Mouse (Mus musculus) limb, embryonic 13.5 days (tissue): ENCODE results near the gene Slc25a35. TPM values are rescaled to one million over a fixed set of nuclear protein-coding genes. Genes with fewer than 3 reads are reported as not detected.
"Not testable (repeated sequence)": the region's sequence is repeated elsewhere in the genome, so short reads cannot be mapped to it uniquely, and the experiment has no call there.

ENCODE experiments used
- ATAC-seq: fragments of 200-750 bp; cut with Nextera tagmentation; 2 replicates; pipeline ENCODE4 v1.8.0; 2017; ENCODE audit warnings: low read depth, moderate number of reproducible peaks, moderate TSS enrichment; ENCODE audit not compliant: low FRiP score
- H3K27ac ChIP-seq: fragments of 300-500 bp; sonication (generic); 2 replicates; pipeline ENCODE4 v1.5.1; 2015; ENCODE audit warnings: inconsistent platforms, mild to moderate bottlenecking, moderate library complexity
- H3K27me3 ChIP-seq: fragments of 300-500 bp; sonication (generic); 2 replicates; pipeline ENCODE4 v1.6.1; 2015; ENCODE audit warnings: mild to moderate bottlenecking, inconsistent platforms
- H3K36me3 ChIP-seq: fragments of 300-500 bp; sonication (generic); 2 replicates; pipeline ENCODE4 v1.6.1; 2015; ENCODE audit warnings: inconsistent platforms, mild to moderate bottlenecking, moderate library complexity
- H3K4me1 ChIP-seq: fragments of 300-500 bp; sonication (generic); 2 replicates; pipeline ENCODE4 v1.6.1; 2015; ENCODE audit warnings: inconsistent platforms
- H3K4me2 ChIP-seq: fragments of 300-500 bp; sonication (generic); replicated peaks from 2 replicates; pipeline ENCODE4 v1.6.1; 2015; ENCODE audit warnings: inconsistent platforms, mild to moderate bottlenecking, moderate library complexity
- H3K4me3 ChIP-seq: fragments of 300-500 bp; sonication (generic); 2 replicates; pipeline ENCODE4 v1.5.1; 2015; ENCODE audit warnings: moderate library complexity, mild to moderate bottlenecking, inconsistent platforms
- H3K9ac ChIP-seq: fragments of 300-500 bp; sonication (generic); 2 replicates; pipeline ENCODE4 v1.6.1; 2015; ENCODE audit warnings: mild to moderate bottlenecking, inconsistent platforms
- H3K9me3 ChIP-seq: fragments of 300-500 bp; sonication (generic); 2 replicates; pipeline ENCODE4 v1.6.1; 2016; ENCODE audit warnings: inconsistent platforms
- WGBS: fragments of 180-500 bp; shearing (Covaris S2); methylation state at CpG from one replicate; pipeline ENCODE4 v1.1.7; 2015; 5-methylcytosine and 5-hydroxymethylcytosine counted together
- polyA plus RNA-seq: library from polyadenylated mRNA; unstranded; fragments of >200 nt; fragmentation: Nextera tagmentation; extraction: Ambion mirVana; gene quantifications from 2 replicates; pipeline ENCODE4 v1.2.1, GENCODE M21; 2015

Gene Slc25a35
- polyA plus RNA-seq, 1 experiment from 2014 or later: 2.4 TPM

GRCm38 (mm10) chr11:68987365-68987882 is 19.5 kb downstream of the Slc25a35 start:
- WGBS: 88% methylated on average over 11 of the region's 11 CpGs
- no peak for ATAC-seq
- H3K9ac ChIP-seq: no peak overlapping the region
- H3K4me3 ChIP-seq: no peak overlapping the region
- H3K27ac ChIP-seq: no peak overlapping the region
- no peaks in the 10 kb centered on the region for H3K9me3 ChIP-seq
- no peak overlapping the region for H3K4me2 ChIP-seq
- H3K27me3 ChIP-seq: no peaks in the 10 kb centered on the region
- H3K4me1 ChIP-seq: no peaks in the 10 kb centered on the region
- peaks cover 65% of the 10 kb centered on the region for H3K36me3 ChIP-seq

DNA sequence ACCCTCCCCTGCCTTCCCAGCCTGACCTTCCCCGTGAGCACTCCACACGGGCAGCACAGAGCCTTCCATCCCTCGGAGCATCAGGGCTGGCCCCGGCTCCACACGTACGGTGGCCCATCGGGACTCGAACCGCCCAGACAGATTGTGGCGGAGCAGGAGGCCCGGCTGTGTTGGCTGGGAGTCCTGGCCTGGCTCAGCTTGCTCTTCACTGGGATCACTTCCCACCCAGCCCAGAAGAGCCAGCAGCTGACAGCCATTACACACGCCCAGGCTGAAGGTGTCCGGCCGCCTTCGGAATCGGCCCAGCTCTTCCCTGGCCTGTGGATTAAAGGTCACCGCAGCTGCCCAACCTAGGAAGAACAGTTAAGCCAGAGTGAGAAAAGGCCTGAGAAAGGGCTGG is 20.4 kb downstream of the Slc25a35 start:
- no peak for ATAC-seq
- Histone ChIP-seq H3K27me3 (no peaks in the 10 kb centered on the region), H3K4me3 (no peak overlapping the region), H3K9me3 (no peaks in the 10 kb centered on the region), H3K4me2 (no peak overlapping the region), H3K4me1 (no peaks in the 10 kb centered on the region), H3K9ac (no peak overlapping the region), H3K27ac (no peak overlapping the region), H3K36me3 (peaks cover 74% of the 10 kb centered on the region)
- 93% methylated on average over 17 of the region's 17 CpGs for WGBS

- Histone ChIP-seq H3K36me3 (peaks cover 97% of the 10 kb centered on the region), H3K4me2 (no peak overlapping the region), H3K9me3 (no peaks in the 10 kb centered on the region), H3K27me3 (no peaks in the 10 kb centered on the region), H3K4me3 (no peak overlapping the region), H3K9ac (no peak overlapping the region), H3K4me1 (no peaks in the 10 kb centered on the region), H3K27ac (no peak overlapping the region)
- no peak for ATAC-seq
- 94% methylated on average over 7 of the region's 7 CpGs for WGBS
These were observed 25.2 kb downstream of the Slc25a35 start for GRCm38 (mm10) chr11:68993122-68993521.

- no peak overlapping the region for H3K4me2 ChIP-seq
- H3K4me1 ChIP-seq: no peaks in the 10 kb centered on the region
- no peak overlapping the region for H3K9ac ChIP-seq
- no peak for ATAC-seq
- H3K27me3 ChIP-seq: no peaks in the 10 kb centered on the region
- no peak overlapping the region for H3K4me3 ChIP-seq
- H3K27ac ChIP-seq: no peak overlapping the region
- no peaks in the 10 kb centered on the region for H3K9me3 ChIP-seq
- WGBS: 95% methylated on average over 3 of the region's 3 CpGs
- peaks cover 97% of the 10 kb centered on the region for H3K36me3 ChIP-seq
These were observed 26.4 kb downstream of the Slc25a35 start for GRCm38 (mm10) chr11:68994377-68994776.

DNA sequence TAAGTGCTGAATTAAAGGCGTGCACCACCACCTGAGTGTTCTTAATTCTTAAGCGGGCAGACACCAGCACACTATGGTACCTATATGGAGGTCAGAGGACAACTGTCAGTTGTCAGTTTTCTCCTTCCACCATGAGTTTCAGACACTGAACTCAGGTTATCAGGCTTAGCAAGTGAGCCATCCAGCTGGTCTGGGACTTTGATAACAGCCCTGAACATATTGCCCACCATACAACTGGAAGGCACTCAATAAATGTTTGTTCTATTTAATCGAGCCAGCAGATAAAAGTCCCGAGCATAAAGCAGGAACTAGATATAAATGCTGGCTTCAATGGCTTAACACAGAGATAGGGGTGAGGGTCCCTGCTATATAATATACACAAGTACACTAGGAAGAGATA is 29.1 kb downstream of the Slc25a35 start:
- Histone ChIP-seq H3K27ac (no peak overlapping the region), H3K9ac (no peak overlapping the region), H3K27me3 (no peaks in the 10 kb centered on the region), H3K4me2 (no peak overlapping the region), H3K4me3 (no peak overlapping the region), H3K4me1 (no peaks in the 10 kb centered on the region), H3K36me3 (peaks cover 97% of the 10 kb centered on the region), H3K9me3 (no peaks in the 10 kb centered on the region)
- ATAC-seq: no peak
- WGBS: 95% methylated on average over 4 of the region's 4 CpGs

GRCm38 (mm10) chr11:69002782-69003181 is 34.9 kb downstream of the Slc25a35 start:
- ATAC-seq: not testable (repeated sequence)
- H3K36me3 ChIP-seq: peaks cover 58% of the 10 kb centered on the region

GRCm38 (mm10) chr11:69003592-69003991 is 35.7 kb downstream of the Slc25a35 start:
- Histone ChIP-seq H3K9me3 (no peaks in the 10 kb centered on the region), H3K9ac (no peak overlapping the region), H3K27ac (no peak overlapping the region), H3K4me2 (no peak overlapping the region), H3K27me3 (no peaks in the 10 kb centered on the region), H3K4me1 (peaks cover 11% of the 10 kb centered on the region), H3K36me3 (peaks cover 50% of the 10 kb centered on the region), H3K4me3 (no peak overlapping the region)
- WGBS: 57% methylated on average over 4 of the region's 4 CpGs
- ATAC-seq: no peak

More at GRCm38 (mm10) chr11:69002782-69003181, 34.9 kb downstream of the Slc25a35 start:
- H3K27ac ChIP-seq, H3K9me3 ChIP-seq, H3K4me2 ChIP-seq, H3K4me1 ChIP-seq, H3K27me3 ChIP-seq, H3K4me3 ChIP-seq: not testable (repeated sequence)
- WGBS: 94% methylated on average over 4 of the region's 4 CpGs
- 0 out of 2 replicates have a peak overlapping the region, but pooled peaks have one; percentile 19 for H3K9ac ChIP-seq

GRCm38 (mm10) chr11:69005193-69005592 is 37.3 kb downstream of the Slc25a35 start:
- Histone ChIP-seq H3K9me3 (no peaks in the 10 kb centered on the region), H3K27ac (no peak overlapping the region), H3K27me3 (no peaks in the 10 kb centered on the region), H3K9ac (no peak overlapping the region), H3K4me2 (no peak overlapping the region), H3K36me3 (peaks cover 34% of the 10 kb centered on the region), H3K4me3 (no peak overlapping the region), H3K4me1 (peaks cover 11% of the 10 kb centered on the region)
- 87% methylated on average over 7 of the region's 7 CpGs for WGBS
- no peak for ATAC-seq

GRCm38 (mm10) chr11:69006575-69006974 is 38.6 kb downstream of the Slc25a35 start:
- not testable (repeated sequence) for H3K4me3 ChIP-seq, H3K27me3 ChIP-seq, H3K9me3 ChIP-seq, ATAC-seq, H3K9ac ChIP-seq, H3K27ac ChIP-seq, H3K4me2 ChIP-seq
- Histone ChIP-seq H3K36me3 (peaks cover 20% of the 10 kb centered on the region), H3K4me1 (peaks cover 17% of the 10 kb centered on the region)

DNA sequence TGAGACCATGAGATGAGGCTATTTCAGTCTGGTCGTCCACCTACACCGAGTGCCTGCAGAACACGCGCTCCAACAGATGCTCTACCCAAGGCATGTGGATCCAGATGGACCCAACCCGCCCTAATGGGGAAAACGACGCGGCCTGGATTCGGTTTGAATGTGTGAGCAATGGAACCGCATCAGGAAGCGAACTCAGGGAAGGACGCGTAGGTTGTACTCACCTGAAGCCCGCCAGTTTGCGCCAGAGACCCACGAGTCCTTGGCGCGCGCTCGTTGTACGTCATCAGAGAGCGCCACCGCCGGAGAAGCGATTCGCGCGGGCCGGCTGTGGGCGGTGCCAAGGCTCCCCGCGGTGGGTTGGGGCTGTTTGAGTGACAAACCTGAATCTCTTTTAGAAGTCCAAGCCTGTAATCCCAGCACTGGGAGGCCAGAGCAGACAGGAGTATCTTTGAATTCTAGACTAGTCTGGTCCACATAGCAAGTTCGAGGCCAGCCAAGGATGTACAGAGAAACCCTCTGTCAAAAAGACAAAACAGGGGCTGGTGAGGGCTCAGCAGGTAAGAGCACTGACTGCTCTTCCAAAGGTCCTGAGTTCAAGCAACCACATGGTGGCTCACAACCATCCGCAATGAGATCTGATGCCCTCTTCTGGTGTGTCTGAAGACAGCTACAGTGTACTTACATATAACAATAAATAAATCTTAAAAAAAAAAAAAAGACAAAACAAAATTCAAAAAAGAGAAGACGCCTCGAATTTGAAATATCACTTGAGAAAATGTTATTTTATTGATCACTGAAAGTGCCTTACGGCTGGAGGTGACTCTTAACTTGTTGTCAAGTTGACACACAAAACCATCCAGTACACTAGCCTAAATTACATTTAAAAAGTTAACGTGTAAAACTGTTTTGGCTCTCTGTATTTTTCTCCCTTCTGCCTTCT is 40.5 kb downstream of the Slc25a35 start, which contains the start of gene Pfas:
TSS of gene Pfas (minus strand) at position 279 of the 940 bp plus-strand sequence.
- Histone ChIP-seq H3K36me3 (peaks cover 2% of the 10 kb centered on the region), H3K4me1 (peaks cover 18% of the 10 kb centered on the region), H3K27ac (peak within 1 kb of the TSS; percentile 73), H3K9ac (peak within 1 kb of the TSS; percentile 78), H3K4me2 (peak within 1 kb of the TSS; percentile 64), H3K9me3 (no peaks in the 10 kb centered on the region), H3K27me3 (no peaks in the 10 kb centered on the region), H3K4me3 (peak within 1 kb of the TSS; percentile 74)
- ATAC-seq: peak; percentile 89
- 10% methylated on average over 38 of the region's 38 CpGs for WGBS

- H3K9ac ChIP-seq: no peak overlapping the region
- H3K4me1 ChIP-seq: peaks cover 18% of the 10 kb centered on the region
- H3K27ac ChIP-seq: no peak overlapping the region
- H3K4me2 ChIP-seq: no peak overlapping the region
- H3K27me3 ChIP-seq: no peaks in the 10 kb centered on the region
- ATAC-seq: no peak
- no peaks in the 10 kb centered on the region for H3K36me3 ChIP-seq
- WGBS: 90% methylated on average over 1 of the region's 1 CpGs
- H3K4me3 ChIP-seq: no peak overlapping the region
- no peaks in the 10 kb centered on the region for H3K9me3 ChIP-seq
These were observed 41.6 kb downstream of the Slc25a35 start for GRCm38 (mm10) chr11:69009508-69009907.
